Mouse (Mus musculus): Measurements from ENCODE around the gene Chchd3. TPM values are rescaled to one million over a fixed set of nuclear protein-coding genes. Genes with fewer than 3 reads are reported as not detected.
A peak's percentile ranks its signal among the peaks of the same experiment; 100 is the strongest.

Chchd3 gene
- total and polyA plus RNA-seq, 2 experiments from 2014 or later, result 117 to 131 TPM

DNA sequence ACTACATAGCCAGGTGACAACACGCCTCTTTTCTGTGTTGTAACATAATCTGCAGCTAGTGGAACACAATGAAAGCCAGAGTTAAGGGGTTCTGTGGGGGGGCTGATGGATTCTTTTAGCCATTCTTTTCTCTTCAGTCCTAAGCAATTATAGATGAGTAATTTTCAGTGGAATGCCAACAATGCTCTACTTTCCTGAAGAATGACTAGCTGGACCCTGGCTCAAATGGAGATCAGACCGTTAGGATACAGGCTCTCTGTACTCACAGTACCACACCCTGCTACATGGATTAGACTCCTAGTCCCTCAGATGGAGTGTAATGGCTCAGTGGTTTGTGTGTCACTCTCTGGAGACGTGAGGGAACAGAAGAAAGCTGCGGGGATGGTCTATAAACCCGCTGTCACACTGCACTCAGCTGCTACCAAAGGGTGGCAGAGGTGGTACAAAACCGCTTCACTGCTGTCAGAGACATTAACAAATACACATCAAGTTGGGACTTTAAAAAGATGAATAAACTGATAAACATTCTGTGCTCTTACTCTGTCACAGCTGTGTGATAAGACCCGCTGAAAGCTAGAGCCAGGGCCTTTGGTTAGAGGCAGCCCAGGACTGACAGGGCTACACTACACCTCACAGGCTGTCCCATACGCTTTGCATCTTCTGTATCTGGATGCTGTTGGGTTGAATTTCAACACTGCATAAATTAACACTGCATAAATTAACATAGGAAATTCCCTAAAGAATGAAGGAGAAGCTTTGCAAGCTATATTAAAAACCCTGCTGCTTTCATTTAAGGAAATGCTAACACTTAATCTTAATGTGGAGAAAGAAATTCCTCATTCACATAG lies 264.2 kb downstream of the Chchd3 start:
- TF ChIP-seq CTCF (IDR thresholded peaks at IDR 0.05; ENCODE audit: low read depth), result no peak
- ATAC-seq (peak; percentile 98), DNase-seq (peak; percentile 65)
- WGBS, result 43% methylated on average over 8 of the region's 8 CpGs
- no peak overlapping the region for H3K4me3 ChIP-seq (ENCODE audit: low read depth, low read length)
- H3K27me3 ChIP-seq (ENCODE audit: insufficient read depth, low read length), result no peaks in the 10 kb centered on the region
- no peak overlapping the region for H3K9ac ChIP-seq
- H3K9me3 ChIP-seq (ENCODE audit: low read length), result no peaks in the 10 kb centered on the region
- H3K36me3 ChIP-seq (ENCODE audit: insufficient read depth), result peaks cover 2% of the 10 kb centered on the region; the same call in 1 of the 2 replicates
- no peak overlapping the region for H3K4me2 ChIP-seq (ENCODE audit: low read depth)
- H3K4me1 ChIP-seq (ENCODE audit: insufficient read depth), result 0 out of 2 replicates have a peak, but pooled peaks cover 6% of the 10 kb centered on the region
- peak overlapping the region; percentile 62; the same call in 1 of the 2 replicates for H3K27ac ChIP-seq (ENCODE audit: low read depth, low read length)

DNA sequence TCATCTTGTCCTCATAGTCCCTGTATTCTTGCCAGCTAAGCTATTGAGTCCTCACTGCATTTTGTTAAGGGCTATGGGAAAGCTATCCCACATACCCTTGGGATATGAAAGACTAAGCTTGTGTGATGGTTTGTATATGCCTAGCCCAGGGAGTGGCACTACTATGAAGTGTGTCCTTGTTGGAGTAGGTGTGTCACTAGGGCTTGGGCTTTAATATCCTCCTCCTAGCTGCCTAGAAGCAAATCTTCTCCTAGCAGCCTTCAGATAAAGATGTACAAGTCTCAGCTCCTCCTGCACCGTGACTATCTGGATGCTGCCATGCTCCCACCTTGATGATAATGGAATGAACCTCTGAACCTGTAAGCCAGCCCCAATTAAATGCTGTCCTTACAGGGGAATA lies 266.5 kb downstream of the Chchd3 start:
- Histone ChIP-seq H3K4me2 (ENCODE audit: low read depth) (no peak overlapping the region), H3K9me3 (ENCODE audit: low read length) (no peaks in the 10 kb centered on the region), H3K27me3 (ENCODE audit: insufficient read depth, low read length) (no peaks in the 10 kb centered on the region), H3K9ac (no peak overlapping the region), H3K4me3 (ENCODE audit: low read depth, low read length) (no peak overlapping the region), H3K36me3 (ENCODE audit: insufficient read depth) (no peaks in the 10 kb centered on the region), H3K27ac (ENCODE audit: low read depth, low read length) (no peak overlapping the region), H3K4me1 (ENCODE audit: insufficient read depth) (0 out of 2 replicates have a peak, but pooled peaks cover 6% of the 10 kb centered on the region)
- WGBS, result 90% methylated on average over 1 of the region's 1 CpGs
- DNase-seq (no peak), ATAC-seq (no peak)
- no peak for TF ChIP-seq CTCF (IDR thresholded peaks at IDR 0.05; ENCODE audit: low read depth)

DNA sequence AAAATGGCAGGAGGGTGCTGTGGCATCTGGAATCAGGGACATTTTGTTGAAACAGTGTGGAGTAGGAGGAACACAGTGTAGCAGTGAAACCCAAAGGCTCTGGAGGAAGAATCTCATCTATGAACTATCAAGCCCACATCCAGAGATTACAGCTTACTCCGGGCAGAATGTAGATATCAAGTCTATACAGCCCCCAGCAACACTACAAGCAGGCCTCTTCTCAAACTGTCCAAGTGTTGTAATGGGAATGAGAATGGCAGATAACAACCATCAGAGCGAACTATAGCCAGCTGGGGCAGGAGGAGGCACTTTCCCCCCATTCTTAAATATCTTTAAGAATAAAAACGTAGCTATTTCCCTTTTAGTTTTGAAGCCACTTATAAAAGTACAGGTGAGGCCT lies 266.9 kb downstream of the Chchd3 start:
- Histone ChIP-seq H3K4me1 (ENCODE audit: insufficient read depth) (0 out of 2 replicates have a peak, but pooled peaks cover 6% of the 10 kb centered on the region), H3K4me3 (ENCODE audit: low read depth, low read length) (no peak overlapping the region), H3K27ac (ENCODE audit: low read depth, low read length) (no peak overlapping the region), H3K4me2 (ENCODE audit: low read depth) (no peak overlapping the region), H3K36me3 (ENCODE audit: insufficient read depth) (no peaks in the 10 kb centered on the region), H3K9me3 (ENCODE audit: low read length) (no peaks in the 10 kb centered on the region), H3K9ac (no peak overlapping the region), H3K27me3 (ENCODE audit: insufficient read depth, low read length) (no peaks in the 10 kb centered on the region)
- no peak for DNase-seq
- no peak for TF ChIP-seq CTCF (IDR thresholded peaks at IDR 0.05; ENCODE audit: low read depth)
- WGBS, result 97% methylated on average over 3 of the region's 3 CpGs
- ATAC-seq, result no peak

DNA sequence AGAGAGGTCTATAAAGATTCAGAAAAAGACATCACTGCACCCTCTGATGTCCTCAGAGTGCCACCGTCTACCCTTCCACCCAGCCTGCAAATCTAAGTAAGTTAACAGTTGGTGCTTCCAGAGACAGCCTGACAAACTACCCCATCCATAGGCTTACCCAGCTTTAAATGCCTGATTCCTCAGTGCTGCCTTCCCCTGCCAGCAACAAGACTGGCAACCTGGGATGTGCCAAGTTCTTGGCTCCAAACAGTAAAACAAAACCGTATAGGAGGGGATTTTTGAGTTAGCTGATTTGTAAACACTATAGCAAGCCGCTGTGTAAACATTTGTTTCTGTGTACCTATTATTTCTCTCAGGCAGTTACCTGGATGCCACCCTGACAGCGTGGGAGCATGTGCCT lies 269.6 kb downstream of the Chchd3 start:
- DNase-seq, result peak; percentile 26
- ATAC-seq, result peak; percentile 43
- Histone ChIP-seq H3K4me2 (ENCODE audit: low read depth) (no peak overlapping the region), H3K9ac (no peak overlapping the region), H3K4me1 (ENCODE audit: insufficient read depth) (no peaks in the 10 kb centered on the region), H3K27ac (ENCODE audit: low read depth, low read length) (no peak overlapping the region), H3K27me3 (ENCODE audit: insufficient read depth, low read length) (no peaks in the 10 kb centered on the region), H3K36me3 (ENCODE audit: insufficient read depth) (no peaks in the 10 kb centered on the region), H3K4me3 (ENCODE audit: low read depth, low read length) (no peak overlapping the region), H3K9me3 (ENCODE audit: low read length) (no peaks in the 10 kb centered on the region)
- no peak for TF ChIP-seq CTCF (IDR thresholded peaks at IDR 0.05; ENCODE audit: low read depth)
- 47% methylated on average over 4 of the region's 4 CpGs for WGBS

DNA sequence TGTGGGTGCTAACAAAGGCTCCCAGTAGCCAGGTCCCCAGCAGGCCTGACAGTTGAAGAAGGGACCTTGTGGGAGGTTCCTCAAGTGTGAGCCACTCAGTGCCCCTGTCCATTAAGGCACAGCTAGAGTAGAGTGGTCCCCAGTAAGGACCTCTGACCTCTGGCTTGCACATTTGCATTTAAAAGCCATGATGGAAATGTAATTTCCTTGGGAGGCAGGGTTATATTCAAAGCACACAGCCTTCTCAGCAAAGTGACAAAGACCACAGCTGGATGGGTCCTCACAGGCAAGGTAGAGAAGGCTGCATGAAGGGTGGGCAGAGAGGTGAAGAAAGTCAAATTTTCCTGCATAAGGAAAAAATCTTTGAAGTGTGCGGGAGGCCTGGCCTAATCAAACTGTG lies 272.7 kb downstream of the Chchd3 start:
- Histone ChIP-seq H3K27ac (ENCODE audit: low read depth, low read length) (no peak overlapping the region), H3K4me1 (ENCODE audit: insufficient read depth) (no peaks in the 10 kb centered on the region), H3K36me3 (ENCODE audit: insufficient read depth) (no peaks in the 10 kb centered on the region), H3K4me2 (ENCODE audit: low read depth) (no peak overlapping the region), H3K9me3 (ENCODE audit: low read length) (no peaks in the 10 kb centered on the region), H3K27me3 (ENCODE audit: insufficient read depth, low read length) (no peaks in the 10 kb centered on the region), H3K4me3 (ENCODE audit: low read depth, low read length) (no peak overlapping the region), H3K9ac (no peak overlapping the region)
- DNase-seq (no peak), ATAC-seq (no peak)
- TF ChIP-seq CTCF (IDR thresholded peaks at IDR 0.05; ENCODE audit: low read depth), result no peak
- WGBS, result 52% methylated on average over 1 of the region's 1 CpGs

DNA sequence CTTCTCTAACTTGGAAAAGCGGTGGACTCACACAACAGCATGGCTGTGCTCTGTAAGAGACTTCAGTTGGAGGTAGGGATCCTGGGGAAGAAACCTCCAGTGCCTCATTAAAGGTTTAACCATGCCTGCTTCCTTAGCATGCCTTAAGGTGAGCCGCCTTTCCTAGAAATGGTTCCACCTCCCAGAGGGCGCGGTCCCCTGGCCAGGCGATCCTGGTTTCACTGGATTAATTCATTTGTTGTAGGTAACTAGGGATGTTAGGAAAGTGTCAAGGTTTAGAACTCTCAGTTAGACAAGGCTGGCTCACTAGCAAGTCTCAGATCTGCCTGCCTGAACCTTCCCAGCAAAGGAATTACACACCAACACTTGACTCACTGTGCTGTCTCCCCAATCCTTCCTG lies 273.9 kb downstream of the Chchd3 start:
- Histone ChIP-seq H3K27me3 (ENCODE audit: insufficient read depth, low read length) (no peaks in the 10 kb centered on the region), H3K36me3 (ENCODE audit: insufficient read depth) (no peaks in the 10 kb centered on the region), H3K9ac (no peak overlapping the region), H3K4me3 (ENCODE audit: low read depth, low read length) (no peak overlapping the region), H3K9me3 (ENCODE audit: low read length) (no peaks in the 10 kb centered on the region), H3K4me1 (ENCODE audit: insufficient read depth) (no peaks in the 10 kb centered on the region), H3K27ac (ENCODE audit: low read depth, low read length) (no peak overlapping the region), H3K4me2 (ENCODE audit: low read depth) (no peak overlapping the region)
- WGBS, result 96% methylated on average over 5 of the region's 5 CpGs
- no peak for TF ChIP-seq CTCF (IDR thresholded peaks at IDR 0.05; ENCODE audit: low read depth)
- ATAC-seq (no peak), DNase-seq (no peak)

GRCm38 (mm10) chr6:32783102-32783501 lies 277.0 kb downstream of the Chchd3 start:
- ATAC-seq (no peak), DNase-seq (no peak)
- no peak overlapping the region for H3K27ac ChIP-seq (ENCODE audit: low read depth, low read length)
- TF ChIP-seq CTCF (IDR thresholded peaks at IDR 0.05; ENCODE audit: low read depth), result no peak
- WGBS, result 87% methylated on average over 4 of the region's 4 CpGs
- no peaks in the 10 kb centered on the region for H3K4me1 ChIP-seq (ENCODE audit: insufficient read depth)
- no peaks in the 10 kb centered on the region for H3K27me3 ChIP-seq (ENCODE audit: insufficient read depth, low read length)
- H3K36me3 ChIP-seq (ENCODE audit: insufficient read depth), result no peaks in the 10 kb centered on the region
- no peaks in the 10 kb centered on the region for H3K9me3 ChIP-seq (ENCODE audit: low read length)
- no peak overlapping the region for H3K4me3 ChIP-seq (ENCODE audit: low read depth, low read length)
- H3K9ac ChIP-seq, result no peak overlapping the region
- no peak overlapping the region for H3K4me2 ChIP-seq (ENCODE audit: low read depth)
